Mouse (Mus musculus) kidney, adult 18-20 months (tissue): Measurements from ENCODE around the gene Pnrc1.
A peak's percentile ranks its signal among the peaks of the same experiment; 100 is the strongest.

Experiments used
- DNase-seq: peaks from one replicate; pipeline ENCODE4 v3.0.0; 2021

The Pnrc1 gene

GRCm38 (mm10) chr4:33264979-33265726 is 24.8 kb downstream of the Pnrc1 start:
- DNase-seq: no peak

- no peak for DNase-seq
Measured at GRCm38 (mm10) chr4:33262897-33263296, 27.1 kb downstream of the Pnrc1 start.

- peak; percentile 93 for DNase-seq
Measured at GRCm38 (mm10) chr4:33261311-33261753, 28.6 kb downstream of the Pnrc1 start.

GRCm38 (mm10) chr4:33260311-33260710 is 29.7 kb downstream of the Pnrc1 start:
- no peak for DNase-seq

GRCm38 (mm10) chr4:33257263-33257964 is 32.5 kb downstream of the Pnrc1 start:
- no peak for DNase-seq

GRCm38 (mm10) chr4:33254706-33255105 is 35.3 kb downstream of the Pnrc1 start:
- no peak for DNase-seq

- DNase-seq: no peak
Measured at GRCm38 (mm10) chr4:33250867-33251266, 39.1 kb downstream of the Pnrc1 start.

GRCm38 (mm10) chr4:33249716-33250230 is 40.2 kb downstream of the Pnrc1 start:
- DNase-seq: no peak

- no peak for DNase-seq
Measured at GRCm38 (mm10) chr4:33248915-33249314, 41.0 kb downstream of the Pnrc1 start.

GRCm38 (mm10) chr4:33248062-33248889 is 41.7 kb downstream of the Pnrc1 start:
- peak; percentile 99 for DNase-seq

- peak; percentile 99 for DNase-seq
Measured at GRCm38 (mm10) chr4:33247479-33248053, 42.4 kb downstream of the Pnrc1 start.

- no peak for DNase-seq
Measured at GRCm38 (mm10) chr4:33245853-33246395, 44.0 kb downstream of the Pnrc1 start.

GRCm38 (mm10) chr4:33243921-33244320 is 46.0 kb downstream of the Pnrc1 start:
- no peak for DNase-seq

- DNase-seq: no peak
Measured at GRCm38 (mm10) chr4:33243016-33243758, 46.8 kb downstream of the Pnrc1 start.

- DNase-seq: no peak
Measured at GRCm38 (mm10) chr4:33242536-33242935, 47.4 kb downstream of the Pnrc1 start.

GRCm38 (mm10) chr4:33230881-33231280 is 59.1 kb downstream of the Pnrc1 start:
- DNase-seq: no peak

- no peak for DNase-seq
Measured at GRCm38 (mm10) chr4:33229639-33230038, 60.3 kb downstream of the Pnrc1 start.

- no peak for DNase-seq
Measured at GRCm38 (mm10) chr4:33227164-33227563, 62.8 kb downstream of the Pnrc1 start.

GRCm38 (mm10) chr4:33224003-33224675 is 65.8 kb downstream of the Pnrc1 start:
- no peak for DNase-seq

- DNase-seq: no peak
Measured at GRCm38 (mm10) chr4:33221847-33222246, 68.1 kb downstream of the Pnrc1 start.
